19 mouse cellular contexts compared by ENCODE assay signal in the genomic region with DNA sequence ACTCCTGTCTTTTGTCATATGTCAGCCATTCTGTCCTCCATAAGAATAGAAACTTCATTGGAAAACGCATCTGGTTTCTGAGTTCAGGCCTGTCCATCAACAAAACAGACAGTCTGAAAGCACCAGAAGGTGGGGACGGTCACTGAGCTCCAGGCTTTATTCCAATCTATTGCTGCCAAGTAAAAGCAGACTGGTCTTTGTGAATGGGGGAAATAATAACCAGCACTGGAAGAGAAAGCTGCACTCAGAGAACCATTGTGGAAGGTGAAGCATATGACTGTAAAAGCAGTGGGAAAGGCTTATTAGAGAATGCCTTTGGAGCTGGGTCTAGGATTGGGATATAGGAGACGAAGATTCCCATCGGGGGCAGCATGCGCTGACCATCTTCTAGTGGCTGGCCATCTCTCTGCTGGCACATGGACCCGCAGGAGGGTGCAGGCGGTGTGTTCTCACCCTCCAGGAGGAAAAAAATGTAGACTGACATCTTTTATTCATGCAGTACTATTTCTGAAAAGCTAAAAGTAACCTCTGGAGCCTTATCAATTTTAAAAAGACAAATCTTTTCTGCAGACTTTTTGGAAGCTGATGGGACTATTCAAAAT.
DNase-seq lines count a peak whose midpoint lies in the region; ATAC-seq lines count a peak whose summit lies in the region.
"Had no signal": no experiment of that assay in that cellular context is flagged by ENCODE, and none has a peak within 500 bp of the region (broad histone marks: within the 10 kb centered on the region; RNA-seq: fewer than 3 reads in every experiment).

No protein-coding gene starts in this region.

- 82% methylated on average over 7 of the region's 7 CpGs for WGBS in kidney, embryonic 15.5 days

- no peaks in the 10 kb centered on the region for H3K4me1 ChIP-seq in kidney, embryonic 15.5 days
- H3K4me1 ChIP-seq: limb, embryonic 12.5 days; liver, embryonic 13.5 days; lung, embryonic 15.5 days; stomach, embryonic 15.5 days had no signal

- peak; percentile 77 for ATAC-seq in frontal cortex, adult (ENCODE audit: low TSS enrichment)
- no peak for ATAC-seq in kidney, embryonic 15.5 days (replicated peaks; ENCODE audit: low FRiP score)
- ATAC-seq: CD4-positive, CD25-positive, alpha-beta regulatory T cell, adult 4 months; midbrain, embryonic 16.5 days had no signal

- no peak overlapping the region for H3K4me2 ChIP-seq in kidney, embryonic 15.5 days
- H3K4me2 ChIP-seq: heart, embryonic 11.5 days; limb, embryonic 12.5 days; liver, embryonic 13.5 days; lung, embryonic 15.5 days; stomach, embryonic 15.5 days had no signal

- H3K27ac ChIP-seq in kidney, embryonic 15.5 days, result no peak overlapping the region
- H3K27ac ChIP-seq: limb, embryonic 12.5 days; liver, embryonic 13.5 days; lung, embryonic 15.5 days; stomach, embryonic 15.5 days had no signal

- no peak overlapping the region for H3K4me3 ChIP-seq in kidney, embryonic 15.5 days (replicated peaks)
- H3K4me3 ChIP-seq: limb, embryonic 12.5 days; liver, embryonic 13.5 days; lung, embryonic 15.5 days; stomach, embryonic 15.5 days had no signal

- no peak for DNase-seq in frontal cortex, postnatal 25 days (ENCODE audit: low spot score in 2 of 2)
- DNase-seq in right cerebral cortex, adult 18-20 months, result peak; percentile 3
- DNase-seq in right cerebral cortex, postnatal 36 days (ENCODE audit: low spot score in 2 of 2), result no peak
- DNase-seq in layer of hippocampus, adult 8-10 months (ENCODE audit: low spot score in 2 of 2), result peak; percentile 15
- DNase-seq in B cell, adult 2 months, result no peak
- DNase-seq: cerebellum, adult 11 months; kidney, adult 18-20 months; kidney, postnatal 14 days; liver, embryonic 13.5 days; thymus, adult 2 months had no signal

- H3K9ac ChIP-seq in kidney, embryonic 15.5 days, result no peak overlapping the region
- H3K9ac ChIP-seq: limb, embryonic 12.5 days; liver, embryonic 13.5 days; lung, embryonic 15.5 days; stomach, embryonic 15.5 days had no signal

- H3K9me3 ChIP-seq in kidney, embryonic 15.5 days (replicated peaks), result no peaks in the 10 kb centered on the region
- H3K9me3 ChIP-seq: G1E; limb, embryonic 12.5 days; liver, embryonic 13.5 days; lung, embryonic 15.5 days; stomach, embryonic 15.5 days had no signal

- no peaks in the 10 kb centered on the region for H3K27me3 ChIP-seq in kidney, embryonic 15.5 days
- H3K27me3 ChIP-seq: limb, embryonic 12.5 days; liver, embryonic 13.5 days; lung, embryonic 15.5 days; stomach, embryonic 15.5 days had no signal

- no peaks in the 10 kb centered on the region for H3K36me3 ChIP-seq in kidney, embryonic 15.5 days
- H3K36me3 ChIP-seq: G1E; limb, embryonic 12.5 days; liver, embryonic 13.5 days; lung, embryonic 15.5 days; stomach, embryonic 15.5 days had no signal

Comparison
In these comparisons a context has a peak if more than half of its experiments do, and no peak if none do; other contexts are left out.
1. DNase-seq: peak in right cerebral cortex, adult 18-20 months (single experiment) and layer of hippocampus, adult 8-10 months (2 of 2); none in frontal cortex, postnatal 25 days (0 of 2), right cerebral cortex, postnatal 36 days (0 of 2) and B cell, adult 2 months (0 of 2).